Mouse (Mus musculus): ENCODE results near the gene Dnal1. TPM values are rescaled to one million over a fixed set of nuclear protein-coding genes. Genes with fewer than 3 reads are reported as not detected.
A peak's percentile ranks its signal among the peaks of the same experiment; 100 is the strongest.

Gene Dnal1
- total RNA-seq, 2 experiments from 2014 or later = 90.2 to 94.7 TPM

GRCm38 (mm10) chr12:84125892-84126291 lies 11.7 kb downstream of the Dnal1 start:
- no peak for DNase-seq (ENCODE audit: low spot score in 2 of 2)

- DNase-seq (ENCODE audit: low spot score in 2 of 2) = no peak
Observed at GRCm38 (mm10) chr12:84126899-84127298, 12.7 kb downstream of the Dnal1 start.

GRCm38 (mm10) chr12:84128576-84128975 lies 14.4 kb downstream of the Dnal1 start:
- no peak for DNase-seq (ENCODE audit: low spot score in 2 of 2)

GRCm38 (mm10) chr12:84129931-84130330 lies 15.8 kb downstream of the Dnal1 start:
- no peak for DNase-seq (ENCODE audit: low spot score in 2 of 2)

- no peak for DNase-seq (ENCODE audit: low spot score in 2 of 2)
Observed at GRCm38 (mm10) chr12:84132265-84132664, 18.1 kb downstream of the Dnal1 start.

GRCm38 (mm10) chr12:84137131-84137530 lies 23.0 kb downstream of the Dnal1 start:
- no peak for DNase-seq (ENCODE audit: low spot score in 2 of 2)

GRCm38 (mm10) chr12:84140135-84140534 lies 26.0 kb downstream of the Dnal1 start:
- no peak for DNase-seq (ENCODE audit: low spot score in 2 of 2)

- DNase-seq (ENCODE audit: low spot score in 2 of 2) = no peak
Observed at GRCm38 (mm10) chr12:84141271-84141670, 27.1 kb downstream of the Dnal1 start.

GRCm38 (mm10) chr12:84142281-84143050 lies 28.3 kb downstream of the Dnal1 start:
- DNase-seq (ENCODE audit: low spot score in 2 of 2) = no peak

- peak; percentile 74 to 81 for DNase-seq (ENCODE audit: low spot score in 2 of 2)
Observed at GRCm38 (mm10) chr12:84147954-84148621, 33.9 kb downstream of the Dnal1 start, which contains the start of gene Pnma1. Gene Pnma1 (minus strand): TSS chr12:84148489.

GRCm38 (mm10) chr12:84148622-84149012 lies 34.5 kb downstream of the Dnal1 start:
- no peak for DNase-seq (ENCODE audit: low spot score in 2 of 2)

- DNase-seq (ENCODE audit: low spot score in 2 of 2) = no peak
Observed at GRCm38 (mm10) chr12:84149971-84150370, 35.8 kb downstream of the Dnal1 start.

- no peak for DNase-seq (ENCODE audit: low spot score in 2 of 2)
Observed at GRCm38 (mm10) chr12:84150976-84151375, 36.8 kb downstream of the Dnal1 start.

GRCm38 (mm10) chr12:84151911-84152310 lies 37.7 kb downstream of the Dnal1 start:
- DNase-seq (ENCODE audit: low spot score in 2 of 2) = no peak

- DNase-seq (ENCODE audit: low spot score in 2 of 2) = no peak
Observed at GRCm38 (mm10) chr12:84152352-84153190, 38.4 kb downstream of the Dnal1 start.

- DNase-seq (ENCODE audit: low spot score in 2 of 2) = no peak
Observed at GRCm38 (mm10) chr12:84153414-84153813, 39.2 kb downstream of the Dnal1 start.

- DNase-seq (ENCODE audit: low spot score in 2 of 2) = no peak
Observed at GRCm38 (mm10) chr12:84154786-84155522, 40.8 kb downstream of the Dnal1 start.

- DNase-seq (ENCODE audit: low spot score in 2 of 2) = no peak
Observed at GRCm38 (mm10) chr12:84155523-84155871, 41.3 kb downstream of the Dnal1 start.

- DNase-seq (ENCODE audit: low spot score in 2 of 2) = no peak
Observed at GRCm38 (mm10) chr12:84156210-84156609, 42.0 kb downstream of the Dnal1 start.

- no peak for DNase-seq (ENCODE audit: low spot score in 2 of 2)
Observed at GRCm38 (mm10) chr12:84158156-84158555, 44.0 kb downstream of the Dnal1 start.

- no peak for DNase-seq (ENCODE audit: low spot score in 2 of 2)
Observed at GRCm38 (mm10) chr12:84160491-84160890, 46.3 kb downstream of the Dnal1 start.
